Mouse (Mus musculus): ENCODE data around the gene Ncam2. TPM values are rescaled to one million over a fixed set of nuclear protein-coding genes. Genes with fewer than 3 reads are reported as not detected.

Gene Ncam2
- polyA plus RNA-seq, 1 experiment from 2014 or later, result 1.3 TPM

- Histone ChIP-seq H3K27me3 (ENCODE audit: low read depth, poor library complexity, severe bottlenecking) (no peaks in the 10 kb centered on the region), H3K9me3 (replicated peaks) (no peaks in the 10 kb centered on the region), H3K4me3 (no peak overlapping the region), H3K27ac (replicated peaks) (no peak overlapping the region), H3K36me3 (no peaks in the 10 kb centered on the region), H3K4me1 (no peaks in the 10 kb centered on the region)
- WGBS, result 73% methylated on average over 2 of the region's 2 CpGs
- DNase-seq (ENCODE audit: low spot score), result no peak
Observed at GRCm38 (mm10) chr16:81496111-81496510, 295.6 kb downstream of the Ncam2 start.

GRCm38 (mm10) chr16:81502578-81502977 lies 302.1 kb downstream of the Ncam2 start:
- no peak for DNase-seq (ENCODE audit: low spot score)
- no peaks in the 10 kb centered on the region for H3K4me1 ChIP-seq
- WGBS, result 83% methylated on average over 2 of the region's 2 CpGs
- no peaks in the 10 kb centered on the region for H3K36me3 ChIP-seq
- no peaks in the 10 kb centered on the region for H3K27me3 ChIP-seq (ENCODE audit: low read depth, poor library complexity, severe bottlenecking)
- no peak overlapping the region for H3K27ac ChIP-seq (replicated peaks)
- H3K4me3 ChIP-seq, result no peak overlapping the region
- H3K9me3 ChIP-seq (replicated peaks), result no peaks in the 10 kb centered on the region

GRCm38 (mm10) chr16:81536230-81536629 lies 335.7 kb downstream of the Ncam2 start:
- WGBS, result 88% methylated on average over 3 of the region's 3 CpGs
- no peak for DNase-seq (ENCODE audit: low spot score)
- Histone ChIP-seq H3K27me3 (ENCODE audit: low read depth, poor library complexity, severe bottlenecking) (no peaks in the 10 kb centered on the region), H3K36me3 (no peaks in the 10 kb centered on the region), H3K4me1 (no peaks in the 10 kb centered on the region), H3K9me3 (replicated peaks) (no peaks in the 10 kb centered on the region), H3K27ac (replicated peaks) (no peak overlapping the region), H3K4me3 (no peak overlapping the region)

GRCm38 (mm10) chr16:81587565-81588107 lies 387.1 kb downstream of the Ncam2 start:
- Histone ChIP-seq H3K36me3 (no peaks in the 10 kb centered on the region), H3K9me3 (replicated peaks) (no peaks in the 10 kb centered on the region), H3K27ac (replicated peaks) (no peak overlapping the region), H3K4me3 (no peak overlapping the region), H3K4me1 (no peaks in the 10 kb centered on the region), H3K27me3 (ENCODE audit: low read depth, poor library complexity, severe bottlenecking) (no peaks in the 10 kb centered on the region)
- DNase-seq (ENCODE audit: low spot score), result no peak
- 87% methylated on average over 4 of the region's 4 CpGs for WGBS

GRCm38 (mm10) chr16:81623276-81623675 lies 422.8 kb downstream of the Ncam2 start:
- Histone ChIP-seq H3K36me3 (no peaks in the 10 kb centered on the region), H3K27ac (replicated peaks) (no peak overlapping the region), H3K27me3 (ENCODE audit: low read depth, poor library complexity, severe bottlenecking) (no peaks in the 10 kb centered on the region), H3K4me3 (no peak overlapping the region), H3K4me1 (no peaks in the 10 kb centered on the region), H3K9me3 (replicated peaks) (no peaks in the 10 kb centered on the region)
- peak; percentile 13 for DNase-seq (ENCODE audit: low spot score)
- 55% methylated on average over 6 of the region's 6 CpGs for WGBS

- no peaks in the 10 kb centered on the region for H3K36me3 ChIP-seq
- no peak for DNase-seq (ENCODE audit: low spot score)
- no peak overlapping the region for H3K27ac ChIP-seq (replicated peaks)
- H3K9me3 ChIP-seq (replicated peaks), result no peaks in the 10 kb centered on the region
- H3K4me3 ChIP-seq, result no peak overlapping the region
- 66% methylated on average over 4 of the region's 4 CpGs for WGBS
- H3K4me1 ChIP-seq, result no peaks in the 10 kb centered on the region
- no peaks in the 10 kb centered on the region for H3K27me3 ChIP-seq (ENCODE audit: low read depth, poor library complexity, severe bottlenecking)
Observed at GRCm38 (mm10) chr16:81623776-81624175, 423.3 kb downstream of the Ncam2 start.

- WGBS, result 85% methylated on average over 3 of the region's 3 CpGs
- Histone ChIP-seq H3K36me3 (no peaks in the 10 kb centered on the region), H3K27ac (replicated peaks) (no peak overlapping the region), H3K27me3 (ENCODE audit: low read depth, poor library complexity, severe bottlenecking) (no peaks in the 10 kb centered on the region), H3K4me3 (no peak overlapping the region), H3K4me1 (no peaks in the 10 kb centered on the region), H3K9me3 (replicated peaks) (no peaks in the 10 kb centered on the region)
- DNase-seq (ENCODE audit: low spot score), result no peak
Observed at GRCm38 (mm10) chr16:81650286-81650685, 449.8 kb downstream of the Ncam2 start.

GRCm38 (mm10) chr16:81651550-81651949 lies 451.1 kb downstream of the Ncam2 start:
- Histone ChIP-seq H3K36me3 (no peaks in the 10 kb centered on the region), H3K27me3 (ENCODE audit: low read depth, poor library complexity, severe bottlenecking) (no peaks in the 10 kb centered on the region), H3K4me3 (no peak overlapping the region), H3K27ac (replicated peaks) (no peak overlapping the region), H3K4me1 (no peaks in the 10 kb centered on the region), H3K9me3 (replicated peaks) (no peaks in the 10 kb centered on the region)
- DNase-seq (ENCODE audit: low spot score), result no peak
- 74% methylated on average over 1 of the region's 1 CpGs for WGBS

- Histone ChIP-seq H3K4me1 (no peaks in the 10 kb centered on the region), H3K9me3 (replicated peaks) (no peaks in the 10 kb centered on the region), H3K36me3 (no peaks in the 10 kb centered on the region), H3K27me3 (ENCODE audit: low read depth, poor library complexity, severe bottlenecking) (no peaks in the 10 kb centered on the region), H3K4me3 (no peak overlapping the region), H3K27ac (replicated peaks) (no peak overlapping the region)
- DNase-seq (ENCODE audit: low spot score), result no peak
- 90% methylated on average over 2 of the region's 2 CpGs for WGBS
Observed at GRCm38 (mm10) chr16:81656550-81656949, 456.1 kb downstream of the Ncam2 start.

GRCm38 (mm10) chr16:81673866-81674265 lies 473.4 kb downstream of the Ncam2 start:
- no peaks in the 10 kb centered on the region for H3K9me3 ChIP-seq (replicated peaks)
- H3K36me3 ChIP-seq, result no peaks in the 10 kb centered on the region
- H3K27me3 ChIP-seq (ENCODE audit: low read depth, poor library complexity, severe bottlenecking), result no peaks in the 10 kb centered on the region
- DNase-seq (ENCODE audit: low spot score), result no peak
- no peak overlapping the region for H3K4me3 ChIP-seq
- no peak overlapping the region for H3K27ac ChIP-seq (replicated peaks)
- H3K4me1 ChIP-seq, result no peaks in the 10 kb centered on the region
- WGBS, result 91% methylated on average over 1 of the region's 1 CpGs

GRCm38 (mm10) chr16:81675546-81675945 lies 475.0 kb downstream of the Ncam2 start:
- Histone ChIP-seq H3K4me3 (no peak overlapping the region), H3K27me3 (ENCODE audit: low read depth, poor library complexity, severe bottlenecking) (no peaks in the 10 kb centered on the region), H3K27ac (replicated peaks) (no peak overlapping the region), H3K4me1 (no peaks in the 10 kb centered on the region), H3K9me3 (replicated peaks) (no peaks in the 10 kb centered on the region), H3K36me3 (no peaks in the 10 kb centered on the region)
- no peak for DNase-seq (ENCODE audit: low spot score)
- WGBS, result 93% methylated on average over 1 of the region's 1 CpGs

All from midbrain, embryonic 10.5 days (tissue).